Mouse (Mus musculus): ENCODE data around the gene Rbm34. TPM values are rescaled to one million over a fixed set of nuclear protein-coding genes. Genes with fewer than 3 reads are reported as not detected.
"Not testable (repeated sequence)": the region's sequence is repeated elsewhere in the genome, so short reads cannot be mapped to it uniquely, and the experiment has no call there.

The Rbm34 gene
- total RNA-seq (2021) = 1 to 10 TPM; 4.4 to 6.2 TPM
- long read RNA-seq, experiment 1, transcript Rbm34-201 (11 exons, 3,424 nt) = major isoform, 9 of 9 reads
- long read RNA-seq, experiment 1, partial matches to known transcripts = 0 of 9 reads
- long read RNA-seq, experiment 1, other reads (novel, unspliced or antisense) = 0 of 9 reads
- long read RNA-seq, experiment 2, transcript Rbm34-201 (11 exons, 3,424 nt) = major isoform, 11 of 12 reads
- long read RNA-seq, experiment 2, partial matches to known transcripts = 0 of 12 reads
- long read RNA-seq, experiment 2, other reads (novel, unspliced or antisense) = 0 of 12 reads

DNA sequence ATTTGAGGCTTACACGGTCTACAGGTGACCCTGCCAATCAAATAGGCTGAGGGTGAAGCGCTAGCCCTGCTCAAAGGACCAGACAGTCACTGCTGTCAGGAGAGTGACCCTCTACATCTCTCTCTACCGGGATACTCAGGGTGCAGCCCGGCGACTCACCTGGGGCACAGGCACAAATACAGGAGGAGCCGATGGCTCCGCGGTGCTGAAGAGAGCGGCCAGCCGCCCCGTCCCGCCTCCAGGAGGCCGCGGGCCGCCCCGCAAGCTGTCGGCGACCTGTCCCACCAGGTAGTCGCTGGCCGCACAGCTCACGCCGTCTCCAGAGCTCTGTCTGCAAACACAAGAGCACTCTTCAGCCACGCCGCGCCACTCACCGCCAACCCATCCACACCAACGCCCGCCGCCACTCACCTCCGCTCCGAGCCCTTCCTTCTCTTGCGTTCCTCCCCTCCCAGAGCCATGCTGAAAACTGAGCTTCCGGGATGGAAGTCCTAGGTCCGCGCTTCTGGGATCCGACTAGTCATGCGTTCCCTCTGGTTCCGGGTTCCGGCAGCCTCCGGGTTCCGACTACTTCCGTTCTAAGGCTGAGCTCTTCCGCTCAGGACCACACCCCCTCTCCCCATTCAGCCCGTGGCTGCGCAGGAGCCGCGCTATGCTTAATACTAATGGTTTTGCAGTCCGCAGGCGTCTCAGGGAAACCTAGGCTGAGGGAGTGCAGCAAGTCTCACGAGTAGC, at the start of gene Rbm34:
Gene Rbm34, minus strand, starts transcription at position 493 of the 735 bp plus-strand sequence.
- DNase-seq (ENCODE audit: low spot score) = peak; percentile 94

DNA sequence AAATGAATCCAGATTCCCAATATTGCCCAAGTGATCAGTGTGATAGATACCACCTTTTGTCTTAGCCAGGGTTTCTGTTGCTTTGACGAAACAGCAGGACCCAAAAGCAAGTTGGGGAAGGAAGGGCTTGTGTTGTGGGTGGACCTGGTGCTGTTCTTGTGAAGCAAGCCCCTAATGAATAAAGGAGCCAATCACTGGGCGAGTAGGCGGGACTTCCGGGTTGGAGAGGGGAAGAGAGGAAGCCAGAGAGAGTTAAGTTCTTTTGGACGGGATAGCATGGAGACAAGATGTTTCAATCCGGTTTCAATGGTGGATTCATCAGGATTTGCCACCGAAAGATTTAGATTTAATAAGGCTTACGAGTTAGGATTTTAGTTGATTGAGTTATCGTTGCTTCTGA, 40.8 kb upstream of the Rbm34 start:
- no peak for DNase-seq (ENCODE audit: low spot score)

DNA sequence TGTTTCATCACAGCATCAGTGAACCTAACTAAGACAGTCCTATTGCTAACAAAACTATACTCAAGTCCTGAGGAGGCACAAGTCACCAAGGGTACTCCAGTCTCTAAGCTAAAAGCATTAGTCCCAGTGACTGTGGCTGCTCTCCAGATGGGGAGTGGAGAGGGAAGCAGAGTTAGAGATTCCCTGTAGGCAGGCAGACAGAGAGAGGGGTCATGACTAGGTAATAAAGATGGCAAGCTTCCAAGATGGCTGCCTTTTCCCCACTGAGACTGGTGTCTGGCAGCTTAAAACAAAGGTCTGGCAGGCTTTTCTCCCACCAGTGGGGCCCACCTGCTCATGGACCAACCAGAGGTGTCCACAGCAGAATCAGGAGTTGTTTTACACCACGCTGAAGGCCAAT, 23.6 kb upstream of the Rbm34 start:
- no peak for DNase-seq (ENCODE audit: low spot score)

DNA sequence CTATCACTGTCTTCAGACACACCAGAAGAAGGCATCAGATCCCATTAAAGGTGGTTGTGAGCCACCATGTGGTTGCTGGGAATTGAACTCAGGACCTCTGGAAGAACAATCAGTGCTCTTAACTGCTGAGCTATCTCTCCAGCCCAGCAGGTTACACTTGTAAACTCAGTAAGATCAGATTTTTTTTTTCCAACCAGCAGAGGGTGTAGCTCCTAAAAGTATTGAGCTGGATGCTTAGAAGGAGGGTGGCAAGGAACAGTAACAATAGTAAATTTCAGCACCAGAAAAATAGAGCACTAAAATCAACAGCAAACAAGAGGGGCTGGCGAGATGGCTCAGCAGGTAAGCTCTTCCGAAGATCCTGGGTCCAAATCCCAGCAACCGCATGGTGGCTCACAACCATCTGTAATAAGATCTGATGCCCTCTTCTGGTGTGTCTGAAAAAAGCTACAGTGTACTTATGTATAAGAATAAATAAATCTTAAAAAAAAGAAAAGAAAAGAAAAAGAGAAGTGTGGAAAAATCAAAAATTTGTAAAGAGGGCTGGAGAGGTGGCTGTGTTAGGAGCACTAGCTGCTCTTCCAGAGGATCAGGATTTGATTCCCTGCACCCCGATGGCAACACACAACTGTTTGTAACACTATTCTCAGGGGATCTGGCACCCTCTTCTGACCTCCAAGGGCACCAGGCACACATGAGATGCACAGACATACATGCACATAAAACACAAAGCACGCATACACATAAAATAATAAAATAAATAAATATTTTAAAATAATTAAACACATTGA, 18.7 kb upstream of the Rbm34 start:
- no peak for DNase-seq (ENCODE audit: low spot score)

DNA sequence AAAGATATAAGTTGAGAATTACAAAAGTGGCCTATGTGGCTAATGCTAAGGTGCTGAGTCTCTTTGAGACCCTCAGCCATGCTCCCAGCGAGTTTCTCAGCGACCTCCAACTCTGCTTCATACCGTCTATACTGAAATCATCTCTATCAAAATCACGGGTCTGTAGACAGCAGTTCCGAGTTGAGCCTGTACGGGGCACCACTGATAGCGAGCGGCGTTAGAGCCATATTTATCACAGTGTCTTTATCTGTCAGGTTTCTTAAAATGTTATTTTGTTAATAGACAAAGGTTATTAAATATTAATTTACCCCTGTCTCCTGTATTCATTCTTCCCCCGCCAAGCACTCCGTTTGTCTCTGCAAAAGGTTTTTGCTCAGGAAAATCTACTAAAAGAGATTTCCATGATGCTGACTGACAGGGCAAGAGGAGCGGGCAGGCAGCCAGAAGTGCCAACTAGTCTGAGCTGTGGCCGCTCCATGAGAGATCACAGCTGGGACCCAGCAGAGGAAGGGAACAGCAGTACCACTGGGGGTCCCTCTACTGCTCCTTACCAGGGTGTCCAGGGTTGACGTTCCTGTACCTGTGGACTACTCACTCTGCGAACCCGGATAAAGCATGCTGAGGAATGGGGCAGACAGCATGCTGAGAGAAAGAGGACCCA, 17.6 kb upstream of the Rbm34 start:
- DNase-seq (ENCODE audit: low spot score) = no peak

DNA sequence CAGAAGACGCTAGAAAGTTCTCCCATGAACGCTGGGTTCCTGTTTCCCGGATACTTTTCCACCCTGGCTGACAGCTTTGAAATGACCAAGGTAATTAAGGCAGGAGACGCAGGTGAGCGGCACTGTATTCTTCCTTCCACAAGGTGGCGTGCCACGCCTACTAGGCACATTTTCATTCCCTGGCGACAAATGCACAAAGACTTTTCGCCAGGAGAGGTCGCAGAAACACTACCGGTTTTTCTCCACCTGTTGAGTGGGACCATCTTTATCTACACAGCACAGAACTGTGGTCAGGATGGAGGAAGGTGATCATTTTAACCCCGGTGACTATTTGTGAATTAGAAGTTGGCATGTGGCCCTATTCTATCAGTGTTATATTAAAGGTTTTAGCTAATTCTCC, 15.6 kb upstream of the Rbm34 start:
- DNase-seq (ENCODE audit: low spot score) = peak; percentile 80

DNA sequence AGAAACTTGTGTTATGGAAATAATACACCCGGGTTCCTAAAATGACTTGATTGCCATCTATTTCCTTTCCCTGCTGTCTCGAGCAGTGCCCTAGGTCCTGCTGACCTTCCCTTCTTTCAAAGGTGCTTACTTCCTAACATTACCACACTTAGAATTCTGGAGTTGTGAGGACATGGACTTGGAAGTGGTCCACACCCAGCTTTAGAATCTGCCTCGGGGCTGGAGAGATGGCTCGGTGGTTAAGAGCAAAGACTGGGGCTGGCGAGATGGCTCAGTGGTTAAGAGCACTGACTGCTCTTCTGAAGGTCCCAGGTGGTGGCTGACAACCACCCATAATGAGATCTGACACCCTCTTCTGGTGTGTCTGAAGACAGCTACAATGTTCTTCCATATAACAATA, 9.2 kb upstream of the Rbm34 start:
- no peak for DNase-seq (ENCODE audit: low spot score)

DNA sequence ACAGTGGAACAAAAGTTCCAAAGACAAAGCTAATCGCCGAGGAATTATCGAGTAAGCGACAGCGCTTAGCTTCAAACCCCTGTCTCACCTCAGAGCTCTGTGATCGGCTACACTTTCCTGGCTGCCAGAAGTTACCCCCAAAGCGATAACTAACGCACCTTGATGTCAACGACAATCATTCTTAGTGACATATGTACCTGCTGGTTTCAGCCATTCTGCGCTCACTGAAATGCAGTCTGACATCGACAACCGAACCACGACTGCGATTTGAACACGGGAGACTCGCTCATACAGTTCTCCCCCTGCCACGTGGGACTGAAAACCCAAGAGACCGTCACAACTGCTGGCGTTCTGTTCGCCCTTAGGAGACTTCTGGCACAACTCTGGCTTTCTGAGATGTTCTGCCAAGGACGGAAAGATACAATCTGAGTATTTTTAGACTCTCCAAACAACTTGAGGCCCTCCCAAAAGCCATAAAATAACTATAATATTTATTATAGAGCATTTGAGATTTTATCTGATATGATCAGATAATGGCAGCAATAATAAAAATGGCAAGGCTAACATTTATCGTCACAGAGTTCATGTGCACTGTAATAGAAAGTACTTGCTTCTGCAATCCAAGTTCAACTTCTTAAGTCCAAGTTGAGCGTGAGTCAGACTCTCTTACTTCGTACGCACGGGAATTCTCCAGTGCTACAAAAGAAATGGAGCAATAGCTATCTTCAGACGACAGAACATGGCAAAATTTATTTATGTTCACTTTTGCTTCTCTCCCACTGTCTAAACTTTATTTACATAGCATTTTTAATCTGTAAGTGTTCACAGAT, 8.4 kb upstream of the Rbm34 start:
- DNase-seq (ENCODE audit: low spot score) = peak; percentile 52

DNA sequence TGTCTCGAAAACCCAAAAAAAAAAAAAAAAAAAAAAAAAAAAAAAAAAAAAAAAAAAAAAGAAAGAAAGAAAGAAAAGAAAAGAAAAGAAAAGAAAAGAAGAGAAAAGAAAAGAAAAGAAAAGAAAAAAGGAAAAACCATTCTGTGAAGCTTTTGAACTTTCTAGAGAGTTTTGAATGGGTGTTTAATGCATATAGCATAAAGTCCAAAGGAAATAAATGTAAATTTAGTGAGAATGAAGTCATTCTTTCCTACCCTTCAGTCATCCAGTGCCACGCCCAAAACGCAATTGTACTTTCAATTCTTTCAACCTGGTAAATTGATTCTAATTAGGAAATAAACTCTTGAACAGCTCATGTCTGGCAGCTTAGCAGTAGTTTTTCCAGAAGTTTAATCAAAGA, 7.7 kb upstream of the Rbm34 start:
- DNase-seq (ENCODE audit: low spot score) = not testable (repeated sequence)

DNA sequence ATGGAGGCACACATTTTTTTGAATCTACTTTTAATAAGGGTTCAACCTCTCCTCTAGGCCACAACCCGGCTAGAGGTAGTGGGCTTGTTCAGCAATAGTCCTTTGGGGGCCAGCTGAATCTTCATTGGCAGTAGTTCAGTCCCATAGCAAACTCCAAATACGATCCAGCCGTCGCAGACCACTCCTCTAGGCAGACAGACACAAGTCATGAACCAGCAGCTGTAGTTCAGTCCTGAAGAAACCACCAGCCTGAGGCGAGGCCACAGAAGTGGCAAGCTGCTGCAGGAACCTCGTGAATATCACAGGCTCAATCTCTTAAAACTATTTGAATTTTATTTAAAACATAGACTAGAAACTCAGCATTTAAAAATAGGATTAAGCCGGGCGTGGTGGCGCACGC, 7.2 kb upstream of the Rbm34 start:
- DNase-seq (ENCODE audit: low spot score) = no peak

DNA sequence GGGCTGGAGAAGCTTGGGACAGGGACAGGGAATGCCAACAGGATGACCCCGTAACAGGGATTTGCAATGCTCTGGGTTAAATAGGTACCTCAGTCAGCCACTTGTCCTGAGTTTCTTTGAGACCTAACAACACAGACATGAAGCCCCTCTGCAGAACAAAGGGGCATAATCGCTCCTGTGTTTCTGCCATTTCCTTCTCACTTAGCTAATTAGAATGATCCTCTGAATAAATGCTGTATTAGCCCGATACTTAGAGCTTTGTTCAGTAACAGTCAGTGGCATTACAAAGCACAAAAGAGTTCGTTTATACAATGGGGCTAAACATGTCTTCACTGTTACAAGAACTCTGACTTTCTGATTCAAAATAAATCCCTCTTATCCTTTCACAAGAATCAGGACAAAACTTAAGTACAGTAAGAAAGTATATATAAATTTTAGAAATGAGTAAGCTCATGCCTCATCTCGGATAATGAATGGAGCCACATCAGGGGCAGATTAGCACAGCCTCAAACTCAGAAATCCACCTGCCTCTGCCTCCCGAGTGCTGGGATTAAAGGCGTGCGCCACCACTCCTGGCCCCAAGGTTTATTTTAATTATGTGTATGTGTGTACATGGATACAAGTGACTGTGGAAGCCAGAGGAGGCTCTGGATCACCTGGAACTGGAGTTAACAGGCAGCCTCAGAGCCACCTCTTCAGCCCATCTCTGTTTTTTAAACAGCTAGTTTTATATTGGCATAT, 5.9 kb upstream of the Rbm34 start:
- DNase-seq (ENCODE audit: low spot score) = no peak

DNA sequence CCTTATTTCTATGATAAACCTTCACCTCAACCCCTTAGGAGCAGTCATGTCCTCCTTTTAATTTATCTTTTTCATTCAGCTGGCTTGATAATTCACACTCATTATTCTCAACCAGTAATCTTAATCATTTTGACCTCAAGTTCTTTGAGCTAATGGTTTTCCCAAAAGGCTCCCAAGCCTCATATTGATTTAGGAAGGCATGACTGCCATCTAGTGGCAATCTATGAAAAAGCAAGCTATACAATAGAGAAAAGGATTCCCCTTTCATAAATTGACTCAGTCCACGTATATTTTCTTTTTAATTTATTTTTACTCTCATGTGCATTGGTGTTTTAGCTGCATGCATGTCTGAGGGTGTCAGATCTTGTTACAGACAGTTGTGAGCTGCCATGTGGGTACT, 4.8 kb upstream of the Rbm34 start:
- DNase-seq (ENCODE audit: low spot score) = peak; percentile 53

DNA sequence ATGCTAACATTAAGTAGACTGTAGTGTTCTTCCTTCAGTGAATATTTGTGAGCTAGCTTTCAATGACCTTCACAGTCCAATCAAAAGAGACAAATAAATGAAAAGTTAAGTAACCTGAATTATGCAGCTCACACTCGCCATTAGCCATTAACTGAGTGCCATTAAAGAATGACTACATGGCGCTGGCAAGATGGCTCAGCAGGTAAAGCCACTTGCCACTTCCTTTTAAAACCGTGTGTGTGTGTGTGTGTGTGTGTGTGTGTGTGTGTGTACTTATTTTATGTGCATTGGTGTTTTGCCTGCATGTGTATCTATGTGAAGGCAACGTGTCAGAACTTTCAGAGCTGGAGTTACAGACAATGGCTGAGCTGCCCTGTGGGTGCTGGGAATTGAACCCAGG, 3.6 kb upstream of the Rbm34 start:
- no peak for DNase-seq (ENCODE audit: low spot score)

DNA sequence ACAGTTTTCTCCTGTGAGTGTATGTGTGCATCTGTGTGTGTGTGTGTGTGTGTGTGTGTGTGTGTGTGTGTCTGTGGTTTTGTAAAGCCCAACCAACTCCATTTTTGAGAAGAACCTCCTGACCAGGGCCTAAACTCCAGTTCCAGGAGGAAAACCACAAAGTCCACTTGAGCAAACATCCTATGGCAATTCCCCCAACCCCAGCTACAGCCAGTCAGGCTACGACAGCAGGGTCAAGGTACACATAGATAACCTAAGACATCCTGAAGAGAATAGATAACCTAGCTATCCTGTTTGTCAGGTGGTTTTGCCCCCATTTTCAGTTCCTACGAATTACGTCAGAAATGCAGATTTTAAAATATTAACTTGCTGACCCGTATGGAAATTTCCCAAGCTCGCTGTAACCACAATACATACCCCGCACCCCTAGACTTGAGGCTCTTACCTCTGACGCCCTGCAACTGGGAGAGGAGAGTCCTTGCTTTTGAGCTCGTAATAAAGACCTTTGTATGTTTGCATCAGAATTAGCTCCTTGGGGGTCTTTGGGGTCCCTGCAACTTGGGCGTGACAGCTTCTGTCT, 2.9 kb upstream of the Rbm34 start:
- no peak for DNase-seq (ENCODE audit: low spot score)

DNA sequence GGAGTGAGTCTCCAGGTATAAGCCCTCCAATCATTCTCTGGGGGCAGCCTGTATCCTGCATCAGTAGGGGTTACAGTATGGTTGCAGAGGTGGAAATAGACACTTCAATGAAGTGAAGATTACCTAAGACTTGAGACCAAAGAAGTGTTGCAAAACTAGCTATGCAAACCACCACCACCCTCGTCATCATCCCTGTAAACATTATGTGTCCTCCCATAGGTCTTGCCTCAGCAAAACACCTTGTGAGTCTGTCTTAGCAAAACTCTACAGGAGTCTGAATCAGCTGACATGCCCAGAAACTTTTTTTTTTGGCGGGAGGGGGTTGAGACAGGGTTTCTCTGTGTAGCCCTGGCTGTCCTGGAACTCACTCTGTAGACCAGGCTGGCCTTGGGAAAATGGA, 1.8 kb upstream of the Rbm34 start:
- DNase-seq (ENCODE audit: low spot score) = no peak

DNA sequence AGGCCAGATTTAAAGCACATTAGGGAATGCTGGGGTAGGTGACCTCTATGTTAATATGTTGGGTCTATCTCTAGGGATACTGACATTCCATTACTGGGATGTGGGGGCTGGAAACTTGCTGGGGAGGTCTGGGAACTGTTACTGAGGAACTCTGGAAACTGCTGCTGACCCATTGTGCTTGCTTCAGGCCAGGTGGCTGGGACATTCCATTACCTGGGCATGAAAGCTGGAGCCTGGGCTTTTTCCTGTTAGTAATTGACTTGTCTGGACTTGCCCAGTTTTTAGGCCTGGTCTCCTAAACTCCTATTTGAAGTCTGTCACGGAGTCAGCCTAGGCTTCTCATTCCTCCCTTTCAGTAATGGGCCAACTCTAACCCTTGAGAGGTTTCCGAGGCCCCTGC, 1.2 kb upstream of the Rbm34 start:
- no peak for DNase-seq (ENCODE audit: low spot score)

DNA sequence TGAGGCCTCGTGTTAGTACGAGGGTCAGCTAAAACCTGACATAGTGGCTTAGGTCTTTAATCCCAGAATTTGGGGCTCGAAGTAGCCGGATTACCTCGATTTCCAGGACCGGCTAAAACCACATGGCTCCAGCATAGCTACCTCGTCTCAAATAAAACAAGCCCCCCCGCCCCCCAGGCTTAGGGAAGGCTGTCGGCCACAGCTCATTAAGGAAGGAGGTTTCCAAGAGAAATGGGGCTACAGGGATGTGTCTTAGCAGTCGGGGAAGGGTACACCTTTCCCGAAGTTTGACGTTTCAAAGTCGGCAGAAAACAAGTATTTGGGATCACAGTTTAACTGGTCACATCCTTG, 418 bp upstream of the Rbm34 start:
- no peak for DNase-seq (ENCODE audit: low spot score)

DNA sequence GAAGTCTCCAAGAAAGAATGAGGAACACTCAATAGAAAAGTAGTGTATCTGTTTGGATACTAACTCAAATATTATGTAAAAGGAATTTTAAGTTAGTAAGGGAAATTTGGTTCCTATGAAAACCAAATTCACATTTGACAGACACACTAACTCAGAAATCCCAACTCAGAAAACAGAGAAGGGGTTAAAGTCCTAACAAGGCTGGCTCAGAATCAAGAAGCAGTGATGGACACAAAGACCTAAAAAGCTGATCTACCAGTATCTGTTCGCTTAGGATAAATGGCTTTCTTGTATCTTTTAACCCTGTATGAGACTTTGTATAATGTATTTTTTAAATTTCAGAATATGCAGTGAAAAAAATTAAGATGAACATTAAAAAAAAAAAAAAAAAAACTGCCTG, 1.3 kb downstream of the Rbm34 start:
- no peak for DNase-seq (ENCODE audit: low spot score)

DNA sequence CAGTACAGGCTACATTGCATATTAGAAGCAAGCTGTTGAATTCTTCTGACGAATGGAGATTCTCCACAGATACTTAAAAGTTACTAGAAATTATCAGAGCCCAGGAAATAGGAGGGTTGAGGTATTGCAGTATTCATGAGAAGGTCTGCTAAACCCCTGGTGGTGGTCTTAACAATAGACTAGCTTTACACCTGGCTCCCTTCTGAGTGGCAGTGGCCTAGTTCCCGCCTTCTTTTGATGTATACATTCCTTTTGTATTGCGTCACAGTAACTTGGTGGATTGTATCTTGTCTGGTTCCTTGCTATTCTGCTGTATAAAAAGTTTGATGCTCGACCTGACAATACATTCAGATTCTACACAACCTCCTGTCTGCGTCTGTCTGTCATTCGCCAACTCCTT, 2.8 kb downstream of the Rbm34 start:
- no peak for DNase-seq (ENCODE audit: low spot score)

DNA sequence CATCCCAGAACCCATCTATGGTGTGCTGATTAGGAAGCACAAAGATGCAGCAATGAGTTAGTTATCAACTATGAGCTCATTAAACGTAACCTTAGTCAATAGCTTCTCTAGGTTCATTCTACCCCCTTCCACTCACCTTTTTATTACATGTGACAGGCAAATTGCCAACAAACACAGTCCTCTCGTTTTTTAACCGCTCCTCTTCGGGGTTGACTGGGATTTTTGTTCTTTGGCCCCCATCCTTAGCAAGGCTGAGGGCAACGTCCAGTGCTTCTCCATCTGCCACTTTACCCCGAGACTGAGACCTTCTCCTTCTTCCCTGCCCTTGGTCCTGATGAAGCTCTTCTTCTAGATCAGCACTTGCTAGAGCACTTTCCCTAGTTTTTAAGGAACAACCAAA, 5.6 kb downstream of the Rbm34 start:
- no peak for DNase-seq (ENCODE audit: low spot score)
